Mouse (Mus musculus): ENCODE data around the gene Tas2r126.
"Not testable (repeated sequence)": the region's sequence is repeated elsewhere in the genome, so short reads cannot be mapped to it uniquely, and the experiment has no call there.

Tas2r126 gene

GRCm38 (mm10) chr6:42434446-42434845 lies at the start of gene Tas2r126:
Gene Tas2r126 (plus strand): TSS chr6:42434535.
- DNase-seq (ENCODE audit: low read depth in 1 of 2, low spot score in 2 of 2), result no peak

GRCm38 (mm10) chr6:42385635-42386034 lies 48.7 kb upstream of the Tas2r126 start:
- DNase-seq (ENCODE audit: low read depth in 1 of 2, low spot score in 2 of 2), result no peak

GRCm38 (mm10) chr6:42391796-42392330 lies 42.5 kb upstream of the Tas2r126 start:
- DNase-seq (ENCODE audit: low read depth in 1 of 2, low spot score in 2 of 2), result no peak

GRCm38 (mm10) chr6:42395960-42396809 lies 38.1 kb upstream of the Tas2r126 start:
- peak; percentile 77 to 78 for DNase-seq (ENCODE audit: low read depth in 1 of 2, low spot score in 2 of 2)

- no peak for DNase-seq (ENCODE audit: low read depth in 1 of 2, low spot score in 2 of 2)
These were observed 37.2 kb upstream of the Tas2r126 start for GRCm38 (mm10) chr6:42397041-42397657.

- no peak for DNase-seq (ENCODE audit: low read depth in 1 of 2, low spot score in 2 of 2)
These were observed 36.0 kb upstream of the Tas2r126 start for GRCm38 (mm10) chr6:42398285-42398684.

- no peak for DNase-seq (ENCODE audit: low read depth in 1 of 2, low spot score in 2 of 2)
These were observed 35.3 kb upstream of the Tas2r126 start for GRCm38 (mm10) chr6:42398998-42399397.

GRCm38 (mm10) chr6:42399938-42400337 lies 34.4 kb upstream of the Tas2r126 start, which contains the start of gene Tas2r143:
Gene Tas2r143 (plus strand): TSS chr6:42400238.
- DNase-seq (ENCODE audit: low read depth in 1 of 2, low spot score in 2 of 2), result no peak

- no peak for DNase-seq (ENCODE audit: low read depth in 1 of 2, low spot score in 2 of 2)
These were observed 29.2 kb upstream of the Tas2r126 start, which contains the start of gene Tas2r135 for GRCm38 (mm10) chr6:42405134-42405533. Gene Tas2r135 (plus strand): TSS chr6:42405434.

GRCm38 (mm10) chr6:42419443-42419842 lies 14.9 kb upstream of the Tas2r126 start:
- peak in 1 of 2 experiments; percentile 24 for DNase-seq (ENCODE audit: low read depth in 1 of 2, low spot score in 2 of 2)

GRCm38 (mm10) chr6:42421439-42421838 lies 12.9 kb upstream of the Tas2r126 start:
- peak; percentile 61 to 62 for DNase-seq (ENCODE audit: low read depth in 1 of 2, low spot score in 2 of 2)

- no peak for DNase-seq (ENCODE audit: low read depth in 1 of 2, low spot score in 2 of 2)
These were observed 9.9 kb upstream of the Tas2r126 start for GRCm38 (mm10) chr6:42424472-42424871.

GRCm38 (mm10) chr6:42426337-42426736 lies 8.0 kb upstream of the Tas2r126 start:
- no peak for DNase-seq (ENCODE audit: low read depth in 1 of 2, low spot score in 2 of 2)

GRCm38 (mm10) chr6:42433554-42433953 lies 781 bp upstream of the Tas2r126 start:
- DNase-seq (ENCODE audit: low read depth in 1 of 2, low spot score in 2 of 2), result no peak

- DNase-seq (ENCODE audit: low read depth in 1 of 2, low spot score in 2 of 2), result no peak
These were observed 1.2 kb downstream of the Tas2r126 start for GRCm38 (mm10) chr6:42435490-42435889.

- no peak for DNase-seq (ENCODE audit: low read depth in 1 of 2, low spot score in 2 of 2)
These were observed 7.1 kb downstream of the Tas2r126 start for GRCm38 (mm10) chr6:42441395-42441794.

- no peak for DNase-seq (ENCODE audit: low read depth in 1 of 2, low spot score in 2 of 2)
These were observed 10.2 kb downstream of the Tas2r126 start for GRCm38 (mm10) chr6:42444491-42444890.

- no peak for DNase-seq (ENCODE audit: low read depth in 1 of 2, low spot score in 2 of 2)
These were observed 13.0 kb downstream of the Tas2r126 start for GRCm38 (mm10) chr6:42447381-42447780.

GRCm38 (mm10) chr6:42465096-42465495 lies 30.8 kb downstream of the Tas2r126 start, which contains the start of gene Olfr458:
Gene Olfr458 (minus strand): TSS chr6:42465196.
- no peak for DNase-seq (ENCODE audit: low read depth in 1 of 2, low spot score in 2 of 2)

- no peak for DNase-seq (ENCODE audit: low read depth in 1 of 2, low spot score in 2 of 2)
These were observed 36.2 kb downstream of the Tas2r126 start for GRCm38 (mm10) chr6:42470542-42470941.

- not testable (repeated sequence) for DNase-seq (ENCODE audit: low read depth in 1 of 2, low spot score in 2 of 2)
These were observed 37.0 kb downstream of the Tas2r126 start for GRCm38 (mm10) chr6:42471298-42471697.

- no peak for DNase-seq (ENCODE audit: low read depth in 1 of 2, low spot score in 2 of 2)
These were observed 41.9 kb downstream of the Tas2r126 start, which contains the start of gene Olfr457 for GRCm38 (mm10) chr6:42476235-42476634. Gene Olfr457 (minus strand): TSS chr6:42476335.

Data from monocyte, adult 2 months (primary cell).